Mouse (Mus musculus): ENCODE results near the gene Pop7. TPM values are rescaled to one million over a fixed set of nuclear protein-coding genes. Genes with fewer than 3 reads are reported as not detected.

The Pop7 gene
- polyA plus RNA-seq, 1 experiment: 38.9 TPM

GRCm38 (mm10) chr5:137519691-137520550 is 17.6 kb upstream of the Pop7 start:
- Histone ChIP-seq H3K36me3 (ENCODE audit: control insufficient read depth, insufficient read depth, low read length) (peaks cover 4% of the 10 kb centered on the region), H3K27ac (ENCODE audit: insufficient read depth, low read depth, low read length) (no peak overlapping the region), H3K4me1 (ENCODE audit: control insufficient read depth, insufficient read depth, low read length) (0 out of 2 replicates have a peak, but pooled peaks cover 4% of the 10 kb centered on the region), H3K27me3 (replicated peaks; ENCODE audit: control insufficient read depth, insufficient read depth, low read length) (no peaks in the 10 kb centered on the region), H3K4me3 (ENCODE audit: insufficient read depth, low read depth, low read length) (no peak overlapping the region)
- TF ChIP-seq POLR2A (IDR thresholded peaks at IDR 0.05; ENCODE audit: low read depth, low read length): no peak
- TF ChIP-seq CTCF (conservative IDR thresholded peaks at IDR 0.05; ENCODE audit: insufficient read depth, insufficient read length, low read depth, low read length): no peak
- WGBS: 88% methylated on average over 27 of the region's 27 CpGs
- no peak for DNase-seq

- no peak for DNase-seq
- no peaks in the 10 kb centered on the region for H3K27me3 ChIP-seq (replicated peaks; ENCODE audit: control insufficient read depth, insufficient read depth, low read length)
- 68% methylated on average over 5 of the region's 5 CpGs for WGBS
- no peak for TF ChIP-seq POLR2A (IDR thresholded peaks at IDR 0.05; ENCODE audit: low read depth, low read length)
- TF ChIP-seq CTCF (conservative IDR thresholded peaks at IDR 0.05; ENCODE audit: insufficient read depth, insufficient read length, low read depth, low read length): peak; percentile 61
- peaks cover 2% of the 10 kb centered on the region; the same call in 1 of the 2 replicates for H3K36me3 ChIP-seq (ENCODE audit: control insufficient read depth, insufficient read depth, low read length)
- H3K27ac ChIP-seq (ENCODE audit: insufficient read depth, low read depth, low read length): no peak within 1 kb of the TSS
- H3K4me3 ChIP-seq (ENCODE audit: insufficient read depth, low read depth, low read length): no peak within 1 kb of the TSS
- 0 out of 2 replicates have a peak, but pooled peaks cover 8% of the 10 kb centered on the region for H3K4me1 ChIP-seq (ENCODE audit: control insufficient read depth, insufficient read depth, low read length)
Observed at GRCm38 (mm10) chr5:137518436-137518835, 16.1 kb upstream of the Pop7 start, which contains the start of gene Gigyf1. TSS of gene Gigyf1 (plus strand) at chr5:137518548.

GRCm38 (mm10) chr5:137514811-137515210 is 12.5 kb upstream of the Pop7 start:
- no peak for DNase-seq
- 63% methylated on average over 3 of the region's 3 CpGs for WGBS
- no peaks in the 10 kb centered on the region for H3K27me3 ChIP-seq (replicated peaks; ENCODE audit: control insufficient read depth, insufficient read depth, low read length)
- H3K4me1 ChIP-seq (ENCODE audit: control insufficient read depth, insufficient read depth, low read length): peaks cover 20% of the 10 kb centered on the region; the same call in 1 of the 2 replicates
- no peak overlapping the region for H3K4me3 ChIP-seq (ENCODE audit: insufficient read depth, low read depth, low read length)
- H3K36me3 ChIP-seq (ENCODE audit: control insufficient read depth, insufficient read depth, low read length): no peaks in the 10 kb centered on the region; the same call in 1 of the 2 replicates
- no peak overlapping the region for H3K27ac ChIP-seq (ENCODE audit: insufficient read depth, low read depth, low read length)
- TF ChIP-seq CTCF (conservative IDR thresholded peaks at IDR 0.05; ENCODE audit: insufficient read depth, insufficient read length, low read depth, low read length): no peak
- TF ChIP-seq POLR2A (IDR thresholded peaks at IDR 0.05; ENCODE audit: low read depth, low read length): no peak

GRCm38 (mm10) chr5:137513951-137514721 is 11.8 kb upstream of the Pop7 start:
- no peak overlapping the region for H3K27ac ChIP-seq (ENCODE audit: insufficient read depth, low read depth, low read length)
- no peak for DNase-seq
- no peaks in the 10 kb centered on the region for H3K36me3 ChIP-seq (ENCODE audit: control insufficient read depth, insufficient read depth, low read length)
- peaks cover 23% of the 10 kb centered on the region; the same call in 1 of the 2 replicates for H3K4me1 ChIP-seq (ENCODE audit: control insufficient read depth, insufficient read depth, low read length)
- TF ChIP-seq POLR2A (IDR thresholded peaks at IDR 0.05; ENCODE audit: low read depth, low read length) (no peak), CTCF (conservative IDR thresholded peaks at IDR 0.05; ENCODE audit: insufficient read depth, insufficient read length, low read depth, low read length) (no peak)
- H3K27me3 ChIP-seq (replicated peaks; ENCODE audit: control insufficient read depth, insufficient read depth, low read length): no peaks in the 10 kb centered on the region
- WGBS: 68% methylated on average over 12 of the region's 12 CpGs
- no peak overlapping the region for H3K4me3 ChIP-seq (ENCODE audit: insufficient read depth, low read depth, low read length)

- no peaks in the 10 kb centered on the region for H3K36me3 ChIP-seq (ENCODE audit: control insufficient read depth, insufficient read depth, low read length)
- WGBS: 75% methylated on average over 11 of the region's 11 CpGs
- H3K4me3 ChIP-seq (ENCODE audit: insufficient read depth, low read depth, low read length): no peak overlapping the region
- TF ChIP-seq POLR2A (IDR thresholded peaks at IDR 0.05; ENCODE audit: low read depth, low read length): no peak
- TF ChIP-seq CTCF (conservative IDR thresholded peaks at IDR 0.05; ENCODE audit: insufficient read depth, insufficient read length, low read depth, low read length): peak; percentile 61
- H3K27me3 ChIP-seq (replicated peaks; ENCODE audit: control insufficient read depth, insufficient read depth, low read length): no peaks in the 10 kb centered on the region
- peaks cover 23% of the 10 kb centered on the region; the same call in 1 of the 2 replicates for H3K4me1 ChIP-seq (ENCODE audit: control insufficient read depth, insufficient read depth, low read length)
- no peak overlapping the region for H3K27ac ChIP-seq (ENCODE audit: insufficient read depth, low read depth, low read length)
- no peak for DNase-seq
Observed at GRCm38 (mm10) chr5:137512847-137513794, 10.8 kb upstream of the Pop7 start.

GRCm38 (mm10) chr5:137511706-137512105 is 9.4 kb upstream of the Pop7 start:
- H3K27ac ChIP-seq (ENCODE audit: insufficient read depth, low read depth, low read length): no peak overlapping the region
- no peaks in the 10 kb centered on the region for H3K36me3 ChIP-seq (ENCODE audit: control insufficient read depth, insufficient read depth, low read length)
- peaks cover 23% of the 10 kb centered on the region; the same call in 1 of the 2 replicates for H3K4me1 ChIP-seq (ENCODE audit: control insufficient read depth, insufficient read depth, low read length)
- no peaks in the 10 kb centered on the region for H3K27me3 ChIP-seq (replicated peaks; ENCODE audit: control insufficient read depth, insufficient read depth, low read length)
- no peak overlapping the region for H3K4me3 ChIP-seq (ENCODE audit: insufficient read depth, low read depth, low read length)
- WGBS: 49% methylated on average over 3 of the region's 3 CpGs
- no peak for DNase-seq
- TF ChIP-seq CTCF (conservative IDR thresholded peaks at IDR 0.05; ENCODE audit: insufficient read depth, insufficient read length, low read depth, low read length) (no peak), POLR2A (IDR thresholded peaks at IDR 0.05; ENCODE audit: low read depth, low read length) (no peak)

All from kidney, adult 2 months (tissue).